Mouse (Mus musculus): ENCODE data around the gene Cplane1. TPM values are rescaled to one million over a fixed set of nuclear protein-coding genes. Genes with fewer than 3 reads are reported as not detected.
A peak's percentile ranks its signal among the peaks of the same experiment; 100 is the strongest.
"Not testable (repeated sequence)": the region's sequence is repeated elsewhere in the genome, so short reads cannot be mapped to it uniquely, and the experiment has no call there.

Cplane1 gene
- 16.3 and 16.9 TPM in 2 replicates for polyA plus RNA-seq (2015; fragmentation: Nextera tagmentation; extraction: Ambion mirVana)

DNA sequence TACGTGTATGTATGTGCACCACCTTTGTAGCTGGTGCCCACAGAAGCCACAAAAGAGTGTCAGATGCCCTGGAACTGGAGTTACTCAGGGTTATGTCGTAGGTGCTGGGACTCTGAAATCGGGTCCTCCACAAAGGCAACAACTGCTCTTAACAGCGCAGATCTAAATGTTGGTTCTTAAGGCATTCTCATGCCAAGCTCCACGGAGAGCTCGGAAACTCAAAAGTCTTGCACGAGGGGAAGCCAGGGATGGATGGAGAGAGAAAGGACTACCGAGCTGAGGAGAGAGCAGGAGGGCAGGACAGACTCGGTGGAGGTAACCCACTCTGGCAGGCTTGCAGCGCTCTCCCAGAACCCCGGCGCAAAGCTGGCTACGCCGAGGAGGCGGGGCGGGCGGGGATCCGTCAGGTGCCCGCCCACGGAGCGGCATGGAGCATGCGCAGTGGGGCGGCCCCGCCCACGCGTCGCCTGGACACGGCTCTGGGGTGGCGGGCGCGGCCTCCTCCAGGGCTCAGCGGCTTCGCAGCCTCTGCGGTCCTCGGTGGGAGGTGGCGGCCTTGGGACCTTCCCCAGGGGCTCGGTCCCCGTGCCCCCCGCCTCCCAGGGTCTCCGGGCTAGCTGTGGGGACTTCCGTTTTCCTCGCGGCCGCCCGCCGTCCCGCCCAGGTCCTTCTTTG lies at the start of gene Cplane1:
TSS of gene Cplane1 (plus strand) at position 516 of the 675 bp plus-strand sequence.
- peak within 1 kb of the TSS; percentile 96 for H3K9ac ChIP-seq
- peak within 1 kb of the TSS; percentile 88 for H3K27ac ChIP-seq
- H3K4me2 ChIP-seq, result peak within 1 kb of the TSS; percentile 67
- WGBS, result under 1% methylated on average over 46 of the region's 47 CpGs
- H3K4me3 ChIP-seq, result peak within 1 kb of the TSS; percentile 89
- H3K9me3 ChIP-seq (replicated peaks), result no peaks in the 10 kb centered on the region
- peaks cover 18% of the 10 kb centered on the region for H3K36me3 ChIP-seq (ENCODE audit: poor library complexity, severe bottlenecking)
- peaks cover 13% of the 10 kb centered on the region for H3K4me1 ChIP-seq
- no peaks in the 10 kb centered on the region for H3K27me3 ChIP-seq
- peak; percentile 99 for ATAC-seq

- WGBS, result 63% methylated on average over 1 of the region's 1 CpGs
- Histone ChIP-seq H3K4me1 (no peaks in the 10 kb centered on the region), H3K27ac (no peak overlapping the region), H3K9me3 (replicated peaks) (no peaks in the 10 kb centered on the region), H3K4me2 (no peak overlapping the region), H3K36me3 (ENCODE audit: poor library complexity, severe bottlenecking) (peaks cover 82% of the 10 kb centered on the region), H3K9ac (no peak overlapping the region), H3K4me3 (no peak overlapping the region), H3K27me3 (no peaks in the 10 kb centered on the region)
- ATAC-seq, result no peak
These were observed 39.6 kb upstream of the Cplane1 start for GRCm38 (mm10) chr15:8129281-8129680.

DNA sequence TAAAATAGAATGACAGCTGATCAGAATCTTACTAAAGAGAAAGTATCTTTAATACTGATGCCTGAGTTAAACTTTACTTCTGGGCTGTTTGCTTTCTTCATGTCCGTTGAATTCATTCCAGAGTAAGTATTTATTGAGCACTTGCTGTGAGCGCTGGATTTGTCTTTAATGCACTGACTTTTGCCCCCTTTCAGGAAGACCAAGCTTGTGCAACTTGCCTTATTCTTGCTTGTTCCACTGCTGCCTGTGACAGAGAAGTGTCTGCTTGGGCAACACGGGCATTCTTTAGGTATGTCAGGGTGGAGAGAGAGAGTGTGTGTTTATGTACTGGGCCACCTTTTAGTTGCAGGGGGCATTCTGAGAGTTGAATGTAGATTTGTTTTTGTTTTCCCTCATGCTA lies 37.6 kb upstream of the Cplane1 start:
- ATAC-seq, result no peak
- H3K27me3 ChIP-seq, result no peaks in the 10 kb centered on the region
- 92% methylated on average over 3 of the region's 3 CpGs for WGBS
- no peak overlapping the region for H3K9ac ChIP-seq
- peaks cover 93% of the 10 kb centered on the region for H3K36me3 ChIP-seq (ENCODE audit: poor library complexity, severe bottlenecking)
- H3K27ac ChIP-seq, result no peak overlapping the region
- H3K4me3 ChIP-seq, result no peak overlapping the region
- H3K9me3 ChIP-seq (replicated peaks), result no peaks in the 10 kb centered on the region
- H3K4me2 ChIP-seq, result no peak overlapping the region
- no peaks in the 10 kb centered on the region for H3K4me1 ChIP-seq

DNA sequence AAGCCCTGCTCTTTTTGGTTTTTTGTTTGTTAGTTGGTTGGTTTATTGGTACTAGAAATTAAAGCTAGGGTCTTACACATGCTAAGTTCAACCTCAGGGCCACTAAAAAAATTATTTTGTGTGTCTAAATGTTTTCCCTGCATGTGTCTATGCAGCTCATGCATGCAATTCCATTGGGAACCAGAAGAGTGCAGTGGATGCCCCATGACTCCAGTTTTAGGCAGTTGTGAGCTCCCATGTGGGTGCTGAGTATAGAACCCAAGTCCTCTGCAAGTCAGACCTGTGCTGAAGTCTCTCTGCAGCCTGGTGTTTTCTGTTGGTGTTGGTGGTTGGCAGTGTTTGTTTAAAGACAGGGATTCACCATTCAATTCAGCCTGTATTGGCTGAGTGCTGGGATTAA lies 37.1 kb upstream of the Cplane1 start:
- H3K4me3 ChIP-seq, result no peak overlapping the region
- no peak overlapping the region for H3K4me2 ChIP-seq
- H3K9ac ChIP-seq, result no peak overlapping the region
- ATAC-seq, result no peak
- H3K4me1 ChIP-seq, result no peaks in the 10 kb centered on the region
- peaks cover 92% of the 10 kb centered on the region for H3K36me3 ChIP-seq (ENCODE audit: poor library complexity, severe bottlenecking)
- no peaks in the 10 kb centered on the region for H3K9me3 ChIP-seq (replicated peaks)
- no peak overlapping the region for H3K27ac ChIP-seq
- no peaks in the 10 kb centered on the region for H3K27me3 ChIP-seq

DNA sequence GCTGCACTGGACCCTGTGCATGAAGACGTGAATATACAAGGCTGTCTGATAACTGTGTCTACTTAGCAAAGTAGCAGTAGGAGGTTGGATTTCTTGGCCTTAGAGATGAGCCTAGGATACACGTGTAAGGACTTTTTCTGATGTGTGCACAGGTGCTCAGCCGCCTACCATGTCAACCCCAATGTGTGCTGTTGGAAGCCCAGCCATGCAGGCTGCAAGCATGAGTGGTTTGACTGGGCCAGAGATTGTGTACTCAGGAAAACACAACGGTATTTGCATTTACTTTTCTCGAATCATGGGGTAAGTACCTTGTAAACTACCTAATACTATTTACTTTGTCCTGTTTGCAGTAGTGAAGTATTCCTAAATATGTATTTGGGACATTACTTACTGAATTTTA lies 33.3 kb upstream of the Cplane1 start:
- no peak overlapping the region for H3K27ac ChIP-seq
- no peak overlapping the region for H3K4me2 ChIP-seq
- no peak overlapping the region for H3K4me3 ChIP-seq
- no peak overlapping the region for H3K9ac ChIP-seq
- no peak for ATAC-seq
- H3K36me3 ChIP-seq (ENCODE audit: poor library complexity, severe bottlenecking), result peaks cover 87% of the 10 kb centered on the region
- H3K9me3 ChIP-seq (replicated peaks), result no peaks in the 10 kb centered on the region
- WGBS, result 91% methylated on average over 5 of the region's 5 CpGs
- no peaks in the 10 kb centered on the region for H3K4me1 ChIP-seq
- H3K27me3 ChIP-seq, result no peaks in the 10 kb centered on the region

DNA sequence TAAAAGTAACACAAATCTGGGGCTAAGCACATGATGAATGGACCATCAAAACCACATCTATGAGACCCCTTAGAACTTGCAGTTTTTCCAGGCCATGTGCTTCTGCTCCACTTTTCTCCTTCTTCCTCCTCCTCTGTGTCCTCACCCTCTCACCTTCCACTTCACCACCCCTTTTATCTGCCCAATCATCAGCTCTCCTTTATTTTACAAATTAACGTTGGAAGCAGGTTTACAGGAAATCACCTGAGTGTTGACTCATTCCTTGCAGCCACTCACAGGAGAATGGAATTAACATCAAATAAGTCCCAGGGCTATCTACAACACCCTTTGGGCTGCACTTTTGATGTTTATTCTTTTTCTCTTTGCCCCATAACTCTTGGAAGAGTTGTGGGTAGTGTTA lies 7.1 kb upstream of the Cplane1 start:
- no peaks in the 10 kb centered on the region for H3K9me3 ChIP-seq (replicated peaks)
- H3K4me1 ChIP-seq, result no peaks in the 10 kb centered on the region
- H3K4me3 ChIP-seq, result no peak overlapping the region
- H3K9ac ChIP-seq, result no peak overlapping the region
- H3K27me3 ChIP-seq, result no peaks in the 10 kb centered on the region
- 80% methylated on average over 1 of the region's 1 CpGs for WGBS
- H3K4me2 ChIP-seq, result no peak overlapping the region
- ATAC-seq, result no peak
- H3K36me3 ChIP-seq (ENCODE audit: poor library complexity, severe bottlenecking), result peaks cover 47% of the 10 kb centered on the region
- no peak overlapping the region for H3K27ac ChIP-seq

DNA sequence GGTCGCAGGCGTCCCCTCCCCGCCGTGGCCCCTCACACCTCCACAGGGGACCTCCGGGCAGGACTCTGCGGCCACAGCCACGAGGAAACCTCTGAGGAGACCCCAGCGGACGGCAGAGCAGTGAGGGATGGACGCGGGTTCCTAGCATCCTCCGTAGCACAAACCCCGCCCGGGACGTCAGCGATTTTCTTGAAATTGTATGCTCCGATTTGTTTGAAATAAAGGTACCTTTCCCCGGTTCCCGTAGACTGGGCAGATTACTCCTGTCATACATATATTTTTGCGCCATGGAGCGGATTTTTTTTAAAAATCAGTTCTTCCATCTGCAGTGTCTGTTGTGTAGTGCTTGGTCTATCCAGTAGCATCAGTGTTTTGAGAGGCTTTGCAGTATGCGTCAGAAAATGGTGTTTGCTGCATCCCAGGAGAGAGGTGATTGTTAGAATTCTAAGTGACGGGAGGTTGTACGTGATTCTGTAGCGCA lies 400 bp downstream of the Cplane1 start:
- peak overlapping the region; percentile 67 for H3K4me2 ChIP-seq
- WGBS, result under 1% methylated on average over 25 of the region's 25 CpGs
- H3K4me3 ChIP-seq, result peak overlapping the region; percentile 89
- H3K9me3 ChIP-seq (replicated peaks), result no peaks in the 10 kb centered on the region
- no peaks in the 10 kb centered on the region for H3K27me3 ChIP-seq
- ATAC-seq, result peak; percentile 74
- peak overlapping the region; percentile 96 for H3K9ac ChIP-seq
- peaks cover 23% of the 10 kb centered on the region for H3K36me3 ChIP-seq (ENCODE audit: poor library complexity, severe bottlenecking)
- H3K27ac ChIP-seq, result peak overlapping the region; percentile 88
- H3K4me1 ChIP-seq, result peaks cover 13% of the 10 kb centered on the region

- 91% methylated on average over 3 of the region's 3 CpGs for WGBS
- Histone ChIP-seq H3K36me3 (ENCODE audit: poor library complexity, severe bottlenecking) (peaks cover 74% of the 10 kb centered on the region), H3K4me1 (no peaks in the 10 kb centered on the region), H3K27me3 (no peaks in the 10 kb centered on the region), H3K4me3 (no peak overlapping the region), H3K4me2 (no peak overlapping the region), H3K9ac (no peak overlapping the region), H3K27ac (no peak overlapping the region), H3K9me3 (replicated peaks) (no peaks in the 10 kb centered on the region)
- no peak for ATAC-seq
These were observed 20.7 kb downstream of the Cplane1 start for GRCm38 (mm10) chr15:8189563-8189962.

DNA sequence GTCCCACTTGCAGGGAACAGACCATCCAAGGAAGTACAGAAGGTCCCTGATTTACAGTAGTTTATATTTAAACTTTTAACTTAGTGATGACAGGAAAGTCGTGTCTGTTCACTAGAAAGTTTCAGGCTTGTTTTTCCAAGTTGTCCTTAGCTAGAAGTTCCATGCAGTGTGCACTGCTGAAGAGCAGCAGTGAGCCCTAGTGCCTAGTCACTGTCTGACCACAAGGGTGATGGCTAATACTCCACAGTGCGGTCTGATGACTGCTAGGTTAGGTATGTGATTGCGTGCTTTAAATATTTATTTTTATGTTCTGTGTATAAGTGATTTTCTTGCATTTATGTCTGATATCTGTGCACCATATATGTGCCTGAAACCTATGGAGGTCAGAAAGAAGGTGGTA lies 21.5 kb downstream of the Cplane1 start:
- no peaks in the 10 kb centered on the region for H3K4me1 ChIP-seq
- peaks cover 83% of the 10 kb centered on the region for H3K36me3 ChIP-seq (ENCODE audit: poor library complexity, severe bottlenecking)
- H3K4me2 ChIP-seq, result no peak overlapping the region
- H3K9me3 ChIP-seq (replicated peaks), result no peaks in the 10 kb centered on the region
- 95% methylated on average over 3 of the region's 3 CpGs for WGBS
- no peak overlapping the region for H3K27ac ChIP-seq
- no peak overlapping the region for H3K4me3 ChIP-seq
- H3K9ac ChIP-seq, result no peak overlapping the region
- no peaks in the 10 kb centered on the region for H3K27me3 ChIP-seq
- no peak for ATAC-seq

GRCm38 (mm10) chr15:8200317-8200716 lies 31.4 kb downstream of the Cplane1 start:
- Histone ChIP-seq H3K4me2 (no peak overlapping the region), H3K27me3 (no peaks in the 10 kb centered on the region), H3K36me3 (ENCODE audit: poor library complexity, severe bottlenecking) (peaks cover 77% of the 10 kb centered on the region), H3K4me3 (no peak overlapping the region), H3K9me3 (replicated peaks) (no peaks in the 10 kb centered on the region), H3K9ac (no peak overlapping the region), H3K27ac (no peak overlapping the region), H3K4me1 (no peaks in the 10 kb centered on the region)
- ATAC-seq, result no peak

DNA sequence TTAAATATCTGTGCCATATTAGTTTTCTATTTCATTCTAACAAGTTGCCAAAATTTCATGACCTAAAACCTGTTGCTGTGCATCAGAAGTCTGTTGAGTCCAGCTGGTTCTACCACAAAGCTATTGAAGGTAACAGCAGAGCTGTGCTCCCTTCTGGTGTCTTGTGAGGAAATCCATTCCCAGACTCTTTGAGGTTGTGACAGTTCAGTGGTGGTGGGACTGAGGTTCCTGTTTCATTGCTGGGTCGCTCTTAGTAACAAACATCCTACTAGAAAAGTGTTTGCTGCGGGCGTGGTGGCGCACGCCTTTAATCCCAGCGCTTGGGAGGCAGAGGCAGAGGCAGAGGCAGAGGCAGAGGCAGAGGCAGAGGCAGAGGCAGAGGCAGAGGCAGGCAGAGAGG lies 39.5 kb downstream of the Cplane1 start:
- WGBS, result 97% methylated on average over 6 of the region's 6 CpGs
- Histone ChIP-seq H3K4me1 (no peaks in the 10 kb centered on the region), H3K4me3 (no peak overlapping the region), H3K36me3 (ENCODE audit: poor library complexity, severe bottlenecking) (peaks cover 74% of the 10 kb centered on the region), H3K27me3 (no peaks in the 10 kb centered on the region), H3K4me2 (no peak overlapping the region), H3K9ac (no peak overlapping the region), H3K9me3 (replicated peaks) (no peaks in the 10 kb centered on the region), H3K27ac (no peak overlapping the region)
- ATAC-seq, result no peak

DNA sequence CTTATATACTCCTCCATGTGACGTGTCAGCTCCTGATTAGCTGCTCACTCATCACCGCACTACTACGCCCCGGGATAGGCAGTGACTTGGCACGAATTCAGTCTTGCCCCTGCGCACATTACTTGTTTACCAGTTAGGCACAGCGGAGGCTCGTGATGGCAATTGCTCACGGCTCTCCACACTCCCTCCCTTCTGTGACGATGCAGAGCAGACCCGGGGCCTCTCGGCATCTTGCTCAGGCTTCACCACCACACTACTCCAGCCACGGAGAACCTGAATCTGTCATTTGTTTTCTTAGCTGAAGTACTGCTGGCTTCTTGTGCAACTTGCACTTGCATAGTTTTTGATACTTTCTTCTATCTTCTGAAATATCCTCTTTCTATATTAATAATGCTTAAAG lies 45.9 kb downstream of the Cplane1 start:
- no peaks in the 10 kb centered on the region for H3K9me3 ChIP-seq (replicated peaks)
- H3K27me3 ChIP-seq, result no peaks in the 10 kb centered on the region
- WGBS, result 96% methylated on average over 13 of the region's 13 CpGs
- no peak for ATAC-seq
- H3K4me3 ChIP-seq, result no peak overlapping the region
- peaks cover 78% of the 10 kb centered on the region for H3K36me3 ChIP-seq (ENCODE audit: poor library complexity, severe bottlenecking)
- H3K9ac ChIP-seq, result no peak overlapping the region
- H3K4me1 ChIP-seq, result no peaks in the 10 kb centered on the region
- H3K4me2 ChIP-seq, result no peak overlapping the region
- no peak overlapping the region for H3K27ac ChIP-seq

DNA sequence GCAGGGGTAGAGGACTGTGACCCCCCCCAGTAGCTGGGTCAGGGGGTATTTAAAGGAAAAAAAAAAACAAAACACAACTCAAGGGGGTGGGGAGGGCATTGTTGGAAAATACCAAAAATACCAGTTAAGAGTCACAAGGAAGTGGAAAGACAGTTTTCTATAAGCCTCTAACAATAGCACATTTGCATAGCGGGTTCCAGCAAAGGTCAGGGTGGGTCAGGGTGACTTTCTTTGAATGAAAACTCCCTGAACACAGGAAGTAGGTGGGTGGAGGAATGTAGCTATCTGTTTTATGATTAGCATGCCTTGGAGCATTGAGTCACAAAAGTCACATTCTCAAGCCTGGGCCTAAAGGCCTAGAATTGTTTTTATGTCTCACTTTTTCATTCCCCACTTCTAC lies 65.3 kb downstream of the Cplane1 start:
- H3K4me3 ChIP-seq; ATAC-seq; H3K27me3 ChIP-seq; H3K4me1 ChIP-seq; H3K9me3 ChIP-seq (replicated peaks); H3K4me2 ChIP-seq; H3K27ac ChIP-seq; H3K9ac ChIP-seq: not testable (repeated sequence)
- peaks cover 93% of the 10 kb centered on the region for H3K36me3 ChIP-seq (ENCODE audit: poor library complexity, severe bottlenecking)
- 94% methylated on average over 1 of the region's 1 CpGs for WGBS

All from forebrain, embryonic 13.5 days (tissue).